Mouse (Mus musculus) brain, embryonic 14.5 days (tissue): Measurements from ENCODE around the gene Csad. TPM values are rescaled to one million over a fixed set of nuclear protein-coding genes. Genes with fewer than 3 reads are reported as not detected.

Experiments used
- DNase-seq: peaks from one replicate; pipeline ENCODE4 v3.0.0-alpha.2; 2011; ENCODE audit warnings: low read depth
- CTCF ChIP-seq: fragments of 200-500 bp; IDR thresholded peaks from 2 replicates; pipeline ENCODE4 v1.5.1; 2012; ENCODE audit warnings: inconsistent platforms, mild to moderate bottlenecking, moderate library complexity, borderline replicate concordance; ENCODE audit not compliant: insufficient read depth, insufficient read length; ENCODE audit errors: extremely low read depth
- POLR2A ChIP-seq: fragments of 200-500 bp; IDR thresholded peaks from 2 replicates; pipeline ENCODE4 v1.6.1; 2012; ENCODE audit warnings: mild to moderate bottlenecking, inconsistent platforms, borderline replicate concordance; ENCODE audit not compliant: poor library complexity, insufficient read depth, insufficient read length, severe bottlenecking; ENCODE audit errors: extremely low read depth
- polyA plus RNA-seq: library from polyadenylated mRNA; depleted of rRNA; stranded (reverse); fragments of >200 nt; gene quantifications from 2 replicates; pipeline ENCODE4 v1.2.3, GENCODE M21; 2012

Csad gene
- polyA plus RNA-seq, 1 experiment, result 45.4 TPM

GRCm38 (mm10) chr15:102188883-102189282 is 15.6 kb downstream of the Csad start:
- no peak for TF ChIP-seq CTCF
- no peak for TF ChIP-seq POLR2A
- DNase-seq, result no peak

- DNase-seq, result no peak
Measured at GRCm38 (mm10) chr15:102188096-102188495, 16.4 kb downstream of the Csad start.

GRCm38 (mm10) chr15:102186239-102186638 is 18.3 kb downstream of the Csad start:
- DNase-seq, result no peak
- TF ChIP-seq POLR2A (no peak), CTCF (no peak)

More at GRCm38 (mm10) chr15:102188096-102188495, 16.4 kb downstream of the Csad start:
- no peak for TF ChIP-seq POLR2A
- TF ChIP-seq CTCF, result no peak

- no peak for DNase-seq
- no peak for TF ChIP-seq POLR2A
- no peak for TF ChIP-seq CTCF
Measured at GRCm38 (mm10) chr15:102183076-102183475, 21.4 kb downstream of the Csad start.

GRCm38 (mm10) chr15:102179924-102180323 is 24.6 kb downstream of the Csad start:
- TF ChIP-seq POLR2A (no peak), CTCF (no peak)
- no peak for DNase-seq

- DNase-seq, result no peak
- TF ChIP-seq CTCF (no peak), POLR2A (no peak)
Measured at GRCm38 (mm10) chr15:102179106-102179505, 25.4 kb downstream of the Csad start.

- TF ChIP-seq POLR2A (no peak), CTCF (peak; percentile 81; the same call in 1 of the 2 replicates)
- DNase-seq, result peak; percentile 70
Measured at GRCm38 (mm10) chr15:102178279-102178678, 26.2 kb downstream of the Csad start.

GRCm38 (mm10) chr15:102177417-102177816 is 27.1 kb downstream of the Csad start:
- DNase-seq, result no peak

GRCm38 (mm10) chr15:102176571-102177316 is 27.8 kb downstream of the Csad start:
- TF ChIP-seq CTCF, result no peak
- TF ChIP-seq POLR2A, result no peak
- DNase-seq, result no peak

More at GRCm38 (mm10) chr15:102177417-102177816, 27.1 kb downstream of the Csad start:
- no peak for TF ChIP-seq POLR2A
- no peak for TF ChIP-seq CTCF

- TF ChIP-seq CTCF (no peak), POLR2A (no peak)
- DNase-seq, result no peak
Measured at GRCm38 (mm10) chr15:102175736-102176319, 28.7 kb downstream of the Csad start.

GRCm38 (mm10) chr15:102173581-102173980 is 30.9 kb downstream of the Csad start:
- TF ChIP-seq POLR2A, result no peak
- no peak for TF ChIP-seq CTCF
- DNase-seq, result no peak

GRCm38 (mm10) chr15:102169064-102169463 is 35.5 kb downstream of the Csad start:
- no peak for TF ChIP-seq CTCF
- no peak for DNase-seq

GRCm38 (mm10) chr15:102167620-102168021 is 36.9 kb downstream of the Csad start:
- DNase-seq, result peak; percentile 24
- TF ChIP-seq CTCF (no peak), POLR2A (no peak)
